Mouse (Mus musculus): ENCODE measurements around the gene Wfdc21. TPM values are rescaled to one million over a fixed set of nuclear protein-coding genes. Genes with fewer than 3 reads are reported as not detected.

Gene Wfdc21
- polyA plus RNA-seq, 1 experiment from 2014 or later = not detected

DNA sequence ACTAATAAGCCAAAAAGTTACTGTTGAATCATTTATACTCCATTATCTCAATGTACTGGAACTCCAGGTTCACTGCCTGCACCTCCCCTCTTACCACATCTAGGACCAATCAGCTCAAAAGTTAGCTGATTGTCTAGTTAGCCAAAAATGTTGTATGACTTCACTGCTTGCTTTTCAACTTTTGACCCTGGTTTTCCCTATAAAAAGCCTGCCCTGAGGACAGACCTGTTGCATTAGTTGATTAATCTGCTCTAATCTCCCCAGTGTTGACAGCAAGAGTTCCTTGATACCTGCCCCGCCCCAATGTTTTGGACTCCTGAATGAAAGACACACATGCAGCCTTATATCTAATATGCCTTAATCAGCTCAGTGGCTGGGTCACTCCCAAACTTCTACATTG lies 15.6 kb upstream of the Wfdc21 start:
- Histone ChIP-seq H3K4me2 (ENCODE audit: low read length) (no peak overlapping the region), H3K4me1 (ENCODE audit: control insufficient read depth, insufficient read depth, low read length) (no peaks in the 10 kb centered on the region), H3K4me3 (ENCODE audit: low read depth, low read length) (no peak overlapping the region), H3K36me3 (ENCODE audit: control insufficient read depth, insufficient read depth, low read length) (no peaks in the 10 kb centered on the region), H3K9ac (ENCODE audit: low read depth, low read length) (no peak overlapping the region), H3K27ac (ENCODE audit: low read length) (no peak overlapping the region), H3K9me3 (replicated peaks; ENCODE audit: control insufficient read depth, low read length, poor library complexity, severe bottlenecking) (peaks cover 6% of the 10 kb centered on the region; the same call in 1 of the 2 replicates), H3K27me3 (ENCODE audit: control insufficient read depth, insufficient read depth, low read depth, low read length) (no peaks in the 10 kb centered on the region)
- ATAC-seq = no peak
- WGBS = 89% methylated on average over 1 of the region's 1 CpGs

GRCm38 (mm10) chr11:83733071-83733640 lies 13.6 kb upstream of the Wfdc21 start:
- Histone ChIP-seq H3K27ac (ENCODE audit: low read length) (no peak overlapping the region), H3K9ac (ENCODE audit: low read depth, low read length) (no peak overlapping the region), H3K27me3 (ENCODE audit: control insufficient read depth, insufficient read depth, low read depth, low read length) (no peaks in the 10 kb centered on the region), H3K4me3 (ENCODE audit: low read depth, low read length) (no peak overlapping the region), H3K9me3 (replicated peaks; ENCODE audit: control insufficient read depth, low read length, poor library complexity, severe bottlenecking) (peaks cover 6% of the 10 kb centered on the region; the same call in 1 of the 2 replicates), H3K4me2 (ENCODE audit: low read length) (no peak overlapping the region), H3K36me3 (ENCODE audit: control insufficient read depth, insufficient read depth, low read length) (no peaks in the 10 kb centered on the region), H3K4me1 (ENCODE audit: control insufficient read depth, insufficient read depth, low read length) (no peaks in the 10 kb centered on the region)
- no peak for ATAC-seq
- WGBS = 84% methylated on average over 5 of the region's 5 CpGs

- Histone ChIP-seq H3K9me3 (replicated peaks; ENCODE audit: control insufficient read depth, low read length, poor library complexity, severe bottlenecking) (peaks cover 6% of the 10 kb centered on the region; the same call in 1 of the 2 replicates), H3K27ac (ENCODE audit: low read length) (no peak overlapping the region), H3K9ac (ENCODE audit: low read depth, low read length) (no peak overlapping the region), H3K4me3 (ENCODE audit: low read depth, low read length) (no peak overlapping the region), H3K4me2 (ENCODE audit: low read length) (no peak overlapping the region), H3K4me1 (ENCODE audit: control insufficient read depth, insufficient read depth, low read length) (no peaks in the 10 kb centered on the region), H3K36me3 (ENCODE audit: control insufficient read depth, insufficient read depth, low read length) (no peaks in the 10 kb centered on the region), H3K27me3 (ENCODE audit: control insufficient read depth, insufficient read depth, low read depth, low read length) (no peaks in the 10 kb centered on the region)
- no peak for ATAC-seq
- WGBS = 89% methylated on average over 1 of the region's 1 CpGs
Measured at GRCm38 (mm10) chr11:83734215-83734614, 12.5 kb upstream of the Wfdc21 start.

DNA sequence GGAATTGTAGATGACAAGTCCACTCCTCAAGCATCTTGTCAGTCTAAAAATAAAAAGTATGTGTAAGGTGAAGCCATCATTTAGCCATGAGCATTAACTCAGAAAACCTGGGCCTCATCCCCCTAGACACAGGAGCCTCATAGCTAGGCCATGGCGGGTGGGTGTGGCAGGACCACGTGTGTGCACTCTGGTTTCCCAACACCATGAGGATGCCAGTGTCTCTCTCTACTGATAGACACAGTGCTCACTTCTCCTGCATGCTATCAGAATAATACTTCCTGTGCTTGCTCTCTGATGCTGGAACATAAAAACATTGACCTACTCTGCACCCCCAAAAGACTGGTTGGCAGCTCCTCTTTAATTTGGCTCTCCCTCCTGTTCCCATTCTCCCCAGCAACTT lies 10.9 kb upstream of the Wfdc21 start:
- H3K4me2 ChIP-seq (ENCODE audit: low read length) = no peak overlapping the region
- H3K27me3 ChIP-seq (ENCODE audit: control insufficient read depth, insufficient read depth, low read depth, low read length) = peaks cover 3% of the 10 kb centered on the region; the same call in 1 of the 2 replicates
- no peak overlapping the region for H3K9ac ChIP-seq (ENCODE audit: low read depth, low read length)
- no peaks in the 10 kb centered on the region for H3K4me1 ChIP-seq (ENCODE audit: control insufficient read depth, insufficient read depth, low read length)
- H3K27ac ChIP-seq (ENCODE audit: low read length) = no peak overlapping the region
- no peak for ATAC-seq
- H3K36me3 ChIP-seq (ENCODE audit: control insufficient read depth, insufficient read depth, low read length) = no peaks in the 10 kb centered on the region
- H3K9me3 ChIP-seq (replicated peaks; ENCODE audit: control insufficient read depth, low read length, poor library complexity, severe bottlenecking) = peaks cover 6% of the 10 kb centered on the region; the same call in 1 of the 2 replicates
- 82% methylated on average over 2 of the region's 2 CpGs for WGBS
- no peak overlapping the region for H3K4me3 ChIP-seq (ENCODE audit: low read depth, low read length)

DNA sequence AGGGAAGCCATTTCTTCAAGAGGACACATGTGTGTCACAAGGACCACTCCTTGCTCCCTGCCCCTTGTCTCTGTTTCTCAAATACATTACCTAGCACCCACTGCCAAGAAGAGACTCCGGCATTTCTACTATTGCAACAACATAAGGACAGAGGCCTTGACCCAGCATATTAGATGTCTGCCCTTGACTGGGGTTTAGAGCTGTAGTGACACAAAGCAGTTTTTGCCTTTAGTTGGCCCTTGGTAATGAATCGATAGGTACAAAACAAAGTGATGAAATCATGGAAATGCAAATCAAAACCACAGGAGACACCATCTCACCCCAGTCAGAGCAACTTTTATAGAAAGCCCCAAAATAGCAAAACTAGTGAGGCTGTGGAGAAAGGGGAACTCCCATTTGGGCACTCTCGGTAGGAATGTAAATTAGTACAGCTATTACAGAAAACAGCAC lies 9.6 kb upstream of the Wfdc21 start:
- 87% methylated on average over 3 of the region's 3 CpGs for WGBS
- no peaks in the 10 kb centered on the region for H3K36me3 ChIP-seq (ENCODE audit: control insufficient read depth, insufficient read depth, low read length)
- no peak overlapping the region for H3K9ac ChIP-seq (ENCODE audit: low read depth, low read length)
- H3K27ac ChIP-seq (ENCODE audit: low read length) = no peak overlapping the region
- H3K4me1 ChIP-seq (ENCODE audit: control insufficient read depth, insufficient read depth, low read length) = no peaks in the 10 kb centered on the region
- H3K27me3 ChIP-seq (ENCODE audit: control insufficient read depth, insufficient read depth, low read depth, low read length) = peaks cover 7% of the 10 kb centered on the region
- peaks cover 6% of the 10 kb centered on the region; the same call in 1 of the 2 replicates for H3K9me3 ChIP-seq (replicated peaks; ENCODE audit: control insufficient read depth, low read length, poor library complexity, severe bottlenecking)
- no peak for ATAC-seq
- H3K4me3 ChIP-seq (ENCODE audit: low read depth, low read length) = no peak overlapping the region
- H3K4me2 ChIP-seq (ENCODE audit: low read length) = no peak overlapping the region

DNA sequence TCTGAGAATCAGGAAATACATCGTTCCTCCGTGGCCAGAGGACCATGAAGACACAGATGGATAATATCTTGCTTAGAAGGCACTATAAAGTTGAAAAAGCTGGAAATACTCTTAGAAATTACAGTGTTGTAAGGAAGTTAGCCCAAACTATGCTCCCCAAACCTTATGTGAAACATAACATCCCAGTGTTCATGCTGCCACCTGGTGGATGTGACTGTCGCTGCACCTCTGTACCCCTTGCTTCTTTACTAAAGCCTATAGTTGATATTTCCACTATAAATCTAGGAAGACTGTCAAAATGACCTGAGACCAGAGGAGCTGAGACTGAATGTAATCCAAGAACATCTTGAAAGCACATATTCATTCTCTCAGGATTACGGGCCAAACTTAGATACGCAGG lies 7.5 kb upstream of the Wfdc21 start:
- WGBS = 29% methylated on average over 5 of the region's 5 CpGs
- 0 out of 2 replicates have a peak, but pooled peaks cover under 1% of the 10 kb centered on the region for H3K9me3 ChIP-seq (replicated peaks; ENCODE audit: control insufficient read depth, low read length, poor library complexity, severe bottlenecking)
- no peak overlapping the region for H3K27ac ChIP-seq (ENCODE audit: low read length)
- no peak overlapping the region for H3K4me2 ChIP-seq (ENCODE audit: low read length)
- ATAC-seq = no peak
- H3K27me3 ChIP-seq (ENCODE audit: control insufficient read depth, insufficient read depth, low read depth, low read length) = peaks cover 7% of the 10 kb centered on the region
- no peaks in the 10 kb centered on the region for H3K4me1 ChIP-seq (ENCODE audit: control insufficient read depth, insufficient read depth, low read length)
- H3K9ac ChIP-seq (ENCODE audit: low read depth, low read length) = no peak overlapping the region
- no peak overlapping the region for H3K4me3 ChIP-seq (ENCODE audit: low read depth, low read length)
- H3K36me3 ChIP-seq (ENCODE audit: control insufficient read depth, insufficient read depth, low read length) = no peaks in the 10 kb centered on the region

- H3K4me2 ChIP-seq (ENCODE audit: low read length) = no peak overlapping the region
- WGBS = 81% methylated on average over 4 of the region's 4 CpGs
- no peaks in the 10 kb centered on the region for H3K36me3 ChIP-seq (ENCODE audit: control insufficient read depth, insufficient read depth, low read length)
- peaks cover 7% of the 10 kb centered on the region for H3K27me3 ChIP-seq (ENCODE audit: control insufficient read depth, insufficient read depth, low read depth, low read length)
- H3K9ac ChIP-seq (ENCODE audit: low read depth, low read length) = no peak overlapping the region
- no peaks in the 10 kb centered on the region for H3K4me1 ChIP-seq (ENCODE audit: control insufficient read depth, insufficient read depth, low read length)
- no peak overlapping the region for H3K27ac ChIP-seq (ENCODE audit: low read length)
- no peaks in the 10 kb centered on the region for H3K9me3 ChIP-seq (replicated peaks; ENCODE audit: control insufficient read depth, low read length, poor library complexity, severe bottlenecking)
- no peak for ATAC-seq
- no peak overlapping the region for H3K4me3 ChIP-seq (ENCODE audit: low read depth, low read length)
Measured at GRCm38 (mm10) chr11:83740443-83740991, 6.2 kb upstream of the Wfdc21 start.

- Histone ChIP-seq H3K4me1 (ENCODE audit: control insufficient read depth, insufficient read depth, low read length) (no peaks in the 10 kb centered on the region), H3K27ac (ENCODE audit: low read length) (no peak overlapping the region), H3K9me3 (replicated peaks; ENCODE audit: control insufficient read depth, low read length, poor library complexity, severe bottlenecking) (no peaks in the 10 kb centered on the region), H3K4me3 (ENCODE audit: low read depth, low read length) (no peak overlapping the region), H3K9ac (ENCODE audit: low read depth, low read length) (no peak overlapping the region), H3K27me3 (ENCODE audit: control insufficient read depth, insufficient read depth, low read depth, low read length) (peaks cover 9% of the 10 kb centered on the region), H3K4me2 (ENCODE audit: low read length) (no peak overlapping the region), H3K36me3 (ENCODE audit: control insufficient read depth, insufficient read depth, low read length) (no peaks in the 10 kb centered on the region)
- ATAC-seq = no peak
- WGBS = 85% methylated on average over 5 of the region's 5 CpGs
Measured at GRCm38 (mm10) chr11:83741841-83742240, 4.9 kb upstream of the Wfdc21 start.

DNA sequence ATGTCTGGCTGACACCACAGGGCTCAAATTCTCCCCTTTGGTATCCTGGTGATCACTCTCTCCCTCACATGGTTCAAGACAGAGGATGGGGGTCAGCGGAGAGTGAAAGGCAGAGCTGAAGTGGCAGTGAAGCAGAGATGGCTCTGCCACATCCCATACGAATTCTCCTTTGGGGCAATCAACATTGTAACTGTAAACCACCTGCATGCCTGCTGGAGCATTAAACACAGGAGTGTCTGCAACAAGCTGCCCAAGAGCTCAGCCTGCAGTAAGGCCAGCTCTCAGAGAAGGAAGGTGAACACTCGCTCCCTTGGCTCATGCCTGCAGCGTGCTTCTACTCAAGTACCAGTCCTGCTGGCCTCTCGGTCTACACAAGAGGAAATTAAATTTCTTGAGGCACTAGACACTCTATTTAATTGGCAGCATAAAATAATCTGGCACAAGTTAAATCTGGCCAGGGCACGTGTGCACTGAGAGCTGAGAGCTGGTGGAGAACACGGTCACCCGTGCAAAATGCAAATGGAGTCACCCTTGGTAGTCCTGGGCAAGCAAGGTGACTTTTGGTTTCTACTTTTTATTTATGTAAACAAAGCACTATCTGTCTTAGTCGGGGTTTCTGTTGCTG lies 3.9 kb upstream of the Wfdc21 start:
- ATAC-seq = no peak
- Histone ChIP-seq H3K4me1 (ENCODE audit: control insufficient read depth, insufficient read depth, low read length) (no peaks in the 10 kb centered on the region), H3K4me3 (ENCODE audit: low read depth, low read length) (no peak overlapping the region), H3K27me3 (ENCODE audit: control insufficient read depth, insufficient read depth, low read depth, low read length) (peaks cover 12% of the 10 kb centered on the region), H3K9me3 (replicated peaks; ENCODE audit: control insufficient read depth, low read length, poor library complexity, severe bottlenecking) (no peaks in the 10 kb centered on the region), H3K9ac (ENCODE audit: low read depth, low read length) (no peak overlapping the region), H3K4me2 (ENCODE audit: low read length) (no peak overlapping the region), H3K27ac (ENCODE audit: low read length) (no peak overlapping the region), H3K36me3 (ENCODE audit: control insufficient read depth, insufficient read depth, low read length) (no peaks in the 10 kb centered on the region)
- WGBS = 74% methylated on average over 9 of the region's 9 CpGs

Data from midbrain, embryonic 16.5 days (tissue).